Mouse (Mus musculus) liver, embryonic 13.5 days (tissue): ENCODE results near the gene Nfkbil1. TPM values are rescaled to one million over a fixed set of nuclear protein-coding genes. Genes with fewer than 3 reads are reported as not detected.

Source experiments
- ATAC-seq: fragments of 200-750 bp; cut with Nextera tagmentation; 2 replicates; pipeline ENCODE4 v1.8.0; 2017; ENCODE audit warnings: low read depth, mild to moderate bottlenecking, moderate number of reproducible peaks, moderate library complexity
- DNase-seq: peaks from one replicate; pipeline ENCODE4 v3.0.0; 2022
- H3K27ac ChIP-seq: fragments of 300-500 bp; sonication (generic); 2 replicates; pipeline ENCODE4 v1.5.1; 2015; ENCODE audit warnings: moderate library complexity, mild to moderate bottlenecking, inconsistent platforms
- H3K27me3 ChIP-seq: fragments of 300-500 bp; sonication (generic); 2 replicates; pipeline ENCODE4 v1.6.1; 2015; ENCODE audit warnings: mild to moderate bottlenecking, inconsistent platforms
- H3K36me3 ChIP-seq: fragments of 300-500 bp; sonication (generic); 2 replicates; pipeline ENCODE4 v1.6.1; 2015; ENCODE audit warnings: mild to moderate bottlenecking, inconsistent platforms
- H3K4me1 ChIP-seq: fragments of 300-500 bp; sonication (generic); replicated peaks from 2 replicates; pipeline ENCODE4 v1.6.1; 2015; ENCODE audit warnings: inconsistent platforms
- H3K4me2 ChIP-seq: fragments of 300-500 bp; sonication (generic); 2 replicates; pipeline ENCODE4 v1.6.1; 2015; ENCODE audit warnings: inconsistent platforms, mild to moderate bottlenecking, moderate library complexity
- H3K4me3 ChIP-seq: fragments of 300-500 bp; sonication (generic); replicated peaks from 2 replicates; pipeline ENCODE4 v1.5.1; 2015; ENCODE audit warnings: mild to moderate bottlenecking, inconsistent platforms
- H3K9ac ChIP-seq: fragments of 300-500 bp; sonication (generic); 2 replicates; pipeline ENCODE4 v1.6.1; 2015; ENCODE audit warnings: mild to moderate bottlenecking, inconsistent platforms
- H3K9me3 ChIP-seq: fragments of 300-500 bp; sonication (generic); replicated peaks from 2 replicates; pipeline ENCODE4 v1.6.1; 2016; ENCODE audit warnings: inconsistent platforms
- whole genome bisulfite sequencing: fragments of 180-500 bp; shearing (Covaris S2); methylation state at CpG from one replicate; pipeline ENCODE4 v1.1.7; 2015; ENCODE audit not compliant: insufficient replicate concordance; 5-methylcytosine and 5-hydroxymethylcytosine counted together
- polyA plus RNA-seq: library from polyadenylated mRNA; unstranded; fragments of >200 nt; fragmentation: Nextera tagmentation; extraction: Ambion mirVana; gene quantifications from 2 replicates; pipeline ENCODE4 v1.2.1, GENCODE M21; 2015

Gene Nfkbil1
- polyA plus RNA-seq, 1 experiment from 2014 or later: 4.4 TPM

- DNase-seq (no peak), ATAC-seq (no peak)
- H3K9me3 ChIP-seq: no peaks in the 10 kb centered on the region
- H3K4me3 ChIP-seq: peak within 1 kb of the TSS; percentile 19
- no peaks in the 10 kb centered on the region for H3K27me3 ChIP-seq
- 0 out of 2 replicates have a peak within 1 kb of the TSS, but pooled peaks have one; percentile 2 for H3K9ac ChIP-seq
- H3K4me2 ChIP-seq: peak within 1 kb of the TSS; percentile 11
- peak within 1 kb of the TSS; percentile 76 for H3K27ac ChIP-seq
- WGBS: 34% methylated on average over 7 of the region's 7 CpGs
- H3K4me1 ChIP-seq: peaks cover 33% of the 10 kb centered on the region
- no peaks in the 10 kb centered on the region for H3K36me3 ChIP-seq
These were observed 47.5 kb downstream of the Nfkbil1 start, which contains the start of gene Lst1 for GRCm38 (mm10) chr17:35187959-35188610. Gene Lst1, minus strand, starts transcription at chr17:35188439.

- ATAC-seq (no peak), DNase-seq (no peak)
- H3K36me3 ChIP-seq: no peaks in the 10 kb centered on the region
- H3K4me3 ChIP-seq: peak overlapping the region; percentile 19
- no peaks in the 10 kb centered on the region for H3K9me3 ChIP-seq
- H3K9ac ChIP-seq: no peak overlapping the region
- peak overlapping the region; percentile 73 for H3K27ac ChIP-seq
- H3K27me3 ChIP-seq: no peaks in the 10 kb centered on the region
- H3K4me1 ChIP-seq: peaks cover 33% of the 10 kb centered on the region
- H3K4me2 ChIP-seq: peak overlapping the region; percentile 11
- 52% methylated on average over 4 of the region's 4 CpGs for WGBS
These were observed 48.2 kb downstream of the Nfkbil1 start for GRCm38 (mm10) chr17:35187345-35187744.

GRCm38 (mm10) chr17:35186681-35187080, 48.9 kb downstream of the Nfkbil1 start:
- H3K9ac ChIP-seq: 0 out of 2 replicates have a peak overlapping the region, but pooled peaks have one; percentile 53
- DNase-seq: no peak
- 3% methylated on average over 4 of the region's 4 CpGs for WGBS

DNA sequence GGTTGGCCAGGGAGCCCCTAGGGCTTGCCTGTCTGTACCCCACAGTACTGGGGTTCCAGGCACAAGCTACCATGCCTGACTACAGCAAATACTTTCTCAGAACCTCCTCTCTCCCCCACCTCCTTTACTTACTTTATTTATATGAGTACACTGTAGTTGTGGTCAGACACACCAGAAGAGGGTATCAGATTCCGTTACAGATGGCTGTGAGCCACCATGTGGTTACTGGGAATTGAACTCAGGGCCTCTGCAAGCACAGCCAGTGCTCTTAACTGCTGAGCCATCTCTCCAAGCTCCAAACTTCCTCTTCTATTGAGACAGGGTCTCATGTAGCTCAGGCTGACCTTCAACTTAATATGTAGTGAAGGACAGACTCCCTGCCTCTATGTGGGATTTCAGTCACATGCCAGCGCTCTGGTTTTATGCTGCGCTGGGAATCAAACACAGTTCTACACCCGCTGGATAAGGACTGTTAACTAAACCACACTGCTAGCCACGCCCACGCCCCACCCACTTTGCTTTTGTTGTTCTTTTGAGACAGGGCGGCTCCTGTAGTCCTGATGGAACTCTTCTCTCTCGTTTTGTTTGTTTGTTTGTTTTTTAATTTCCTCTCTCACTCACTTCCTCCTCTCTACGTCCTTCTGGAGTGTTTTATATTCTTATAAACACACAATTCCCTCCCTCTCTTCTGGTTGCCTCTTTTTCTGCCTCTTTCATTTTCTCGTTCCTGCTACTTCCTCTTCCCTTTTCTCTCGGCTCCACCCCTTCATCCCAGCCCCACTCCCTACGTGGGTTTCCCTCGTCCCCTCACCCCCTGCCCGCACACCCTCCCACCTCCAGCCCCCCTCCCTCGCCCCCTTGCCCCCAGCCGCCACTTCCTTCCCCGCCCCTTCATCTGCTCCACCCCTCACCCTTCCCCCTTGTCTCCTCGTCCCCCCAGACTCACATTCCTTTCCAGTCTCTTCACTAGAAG, 49.7 kb downstream of the Nfkbil1 start:
- peak overlapping the region; percentile 67 for H3K4me2 ChIP-seq
- no peaks in the 10 kb centered on the region for H3K27me3 ChIP-seq
- peak; percentile 77 for DNase-seq
- peaks cover 33% of the 10 kb centered on the region for H3K4me1 ChIP-seq
- H3K9me3 ChIP-seq: no peaks in the 10 kb centered on the region
- peak; percentile 59 for ATAC-seq
- peak overlapping the region; percentile 53; the same call in 1 of the 2 replicates for H3K9ac ChIP-seq
- no peaks in the 10 kb centered on the region for H3K36me3 ChIP-seq
- peak overlapping the region; percentile 55 for H3K4me3 ChIP-seq
- WGBS: under 1% methylated on average over 17 of the region's 18 CpGs
- peak overlapping the region; percentile 58 for H3K27ac ChIP-seq

More at GRCm38 (mm10) chr17:35186681-35187080, 48.9 kb downstream of the Nfkbil1 start:
- ATAC-seq: no peak
- H3K4me3 ChIP-seq: peak overlapping the region; percentile 55
- no peaks in the 10 kb centered on the region for H3K36me3 ChIP-seq
- no peaks in the 10 kb centered on the region for H3K9me3 ChIP-seq
- no peaks in the 10 kb centered on the region for H3K27me3 ChIP-seq
- H3K4me2 ChIP-seq: peak overlapping the region; percentile 67
- H3K27ac ChIP-seq: peak overlapping the region; percentile 58
- peaks cover 33% of the 10 kb centered on the region for H3K4me1 ChIP-seq

DNA sequence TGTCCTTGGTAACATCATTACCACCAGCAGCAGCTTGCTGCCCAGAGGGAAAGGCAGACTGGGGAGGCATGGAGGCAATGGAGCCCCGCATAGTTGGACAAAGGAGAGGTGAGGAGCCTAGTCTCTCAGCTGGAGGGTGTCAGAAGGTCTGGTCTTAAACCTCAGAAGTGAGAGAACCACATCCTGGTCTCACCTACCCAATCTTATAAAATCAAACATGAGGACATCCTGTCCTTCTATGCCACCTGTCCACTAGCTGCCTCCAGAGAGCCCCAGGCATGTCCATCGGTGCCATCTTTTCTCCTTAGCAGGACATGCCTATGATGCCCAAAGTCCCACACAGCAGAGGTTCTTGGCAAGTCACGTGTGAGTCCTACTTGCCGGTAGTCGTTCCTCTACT, 55.5 kb downstream of the Nfkbil1 start:
- Histone ChIP-seq H3K9ac (no peak overlapping the region), H3K4me2 (no peak overlapping the region), H3K4me3 (no peak overlapping the region), H3K36me3 (no peaks in the 10 kb centered on the region), H3K27me3 (no peaks in the 10 kb centered on the region), H3K27ac (no peak overlapping the region), H3K4me1 (peaks cover 2% of the 10 kb centered on the region; the same call in 1 of the 2 replicates), H3K9me3 (no peaks in the 10 kb centered on the region)
- no peak for DNase-seq
- WGBS: 72% methylated on average over 5 of the region's 5 CpGs
- no peak for ATAC-seq

- Histone ChIP-seq H3K27ac (no peak overlapping the region), H3K27me3 (no peaks in the 10 kb centered on the region), H3K36me3 (no peaks in the 10 kb centered on the region), H3K4me2 (no peak overlapping the region), H3K9ac (no peak overlapping the region), H3K9me3 (no peaks in the 10 kb centered on the region), H3K4me1 (no peaks in the 10 kb centered on the region; the same call in 1 of the 2 replicates), H3K4me3 (no peak overlapping the region)
- DNase-seq (peak; percentile 52), ATAC-seq (0 out of 2 replicates have a peak, but pooled peaks have one; percentile 45)
- 9% methylated on average over 5 of the region's 5 CpGs for WGBS
These were observed 57.1 kb downstream of the Nfkbil1 start for GRCm38 (mm10) chr17:35178528-35178927.

GRCm38 (mm10) chr17:35175968-35176367, 59.6 kb downstream of the Nfkbil1 start, which contains the start of gene Aif1:
Gene Aif1, minus strand, starts transcription at chr17:35176068.
- 58% methylated on average over 2 of the region's 2 CpGs for WGBS
- Histone ChIP-seq H3K27me3 (no peaks in the 10 kb centered on the region), H3K27ac (no peak within 1 kb of the TSS), H3K4me3 (no peak within 1 kb of the TSS), H3K4me1 (no peaks in the 10 kb centered on the region; the same call in 1 of the 2 replicates), H3K36me3 (no peaks in the 10 kb centered on the region), H3K9me3 (no peaks in the 10 kb centered on the region), H3K4me2 (no peak within 1 kb of the TSS), H3K9ac (no peak within 1 kb of the TSS)
- no peak for DNase-seq
- no peak for ATAC-seq

- no peak for ATAC-seq
- Histone ChIP-seq H3K27ac (no peak overlapping the region), H3K36me3 (no peaks in the 10 kb centered on the region), H3K9ac (no peak overlapping the region), H3K4me3 (no peak overlapping the region), H3K27me3 (no peaks in the 10 kb centered on the region), H3K4me1 (no peaks in the 10 kb centered on the region; the same call in 1 of the 2 replicates), H3K4me2 (no peak overlapping the region), H3K9me3 (no peaks in the 10 kb centered on the region)
- WGBS: 67% methylated on average over 6 of the region's 6 CpGs
- no peak for DNase-seq
These were observed 60.2 kb downstream of the Nfkbil1 start for GRCm38 (mm10) chr17:35175382-35175781.

GRCm38 (mm10) chr17:35174201-35174977, 61.2 kb downstream of the Nfkbil1 start:
- 50% methylated on average over 8 of the region's 8 CpGs for WGBS
- H3K36me3 ChIP-seq: no peaks in the 10 kb centered on the region
- no peak overlapping the region for H3K9ac ChIP-seq
- H3K4me3 ChIP-seq: no peak overlapping the region
- no peaks in the 10 kb centered on the region for H3K27me3 ChIP-seq
- no peaks in the 10 kb centered on the region for H3K9me3 ChIP-seq
- no peak overlapping the region for H3K27ac ChIP-seq
- no peaks in the 10 kb centered on the region; the same call in 1 of the 2 replicates for H3K4me1 ChIP-seq
- ATAC-seq: no peak
- DNase-seq: no peak
- no peak overlapping the region for H3K4me2 ChIP-seq

DNA sequence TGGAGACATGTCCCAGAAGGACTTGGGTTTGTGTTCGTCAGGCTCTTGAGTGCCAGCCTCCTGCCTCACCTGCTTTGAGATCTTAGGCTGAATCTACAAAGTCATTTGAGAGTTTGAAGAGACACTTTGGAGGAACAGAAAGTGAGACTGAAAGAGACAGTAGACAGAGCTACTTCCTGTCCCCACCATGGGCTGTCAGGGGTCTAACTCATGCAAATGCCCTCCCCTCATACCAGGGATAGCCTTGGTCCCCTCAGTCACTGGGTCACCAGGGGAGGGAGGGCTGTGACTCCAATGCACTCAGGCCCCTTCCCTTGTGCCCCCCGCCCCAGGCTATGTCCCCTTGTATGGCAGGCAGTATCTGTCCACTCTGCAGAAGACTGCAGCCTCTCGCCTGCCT, 62.3 kb downstream of the Nfkbil1 start:
- Histone ChIP-seq H3K4me2 (no peak overlapping the region), H3K9me3 (no peaks in the 10 kb centered on the region), H3K4me3 (no peak overlapping the region), H3K27ac (no peak overlapping the region), H3K36me3 (no peaks in the 10 kb centered on the region), H3K4me1 (no peaks in the 10 kb centered on the region; the same call in 1 of the 2 replicates), H3K9ac (no peak overlapping the region), H3K27me3 (no peaks in the 10 kb centered on the region)
- DNase-seq (no peak), ATAC-seq (no peak)
- WGBS: 56% methylated on average over 3 of the region's 3 CpGs
